Mouse (Mus musculus): Measurements from ENCODE around the gene Rab4a.

Gene Rab4a

GRCm38 (mm10) chr8:123847546-123847945 lies 41.8 kb downstream of the Rab4a start:
- in situ Hi-C loops (cut with MboI, MseI): no loop called here

- in situ Hi-C loops (cut with MboI, MseI): no loop called here
Observed at GRCm38 (mm10) chr8:123849352-123849751, 43.6 kb downstream of the Rab4a start.

- in situ Hi-C loops (cut with MboI, MseI): no loop called here
Observed at GRCm38 (mm10) chr8:123851590-123851989, 45.8 kb downstream of the Rab4a start.

- in situ Hi-C loops (cut with MboI, MseI): no loop called here
Observed at GRCm38 (mm10) chr8:123854252-123854651, 48.5 kb downstream of the Rab4a start.

GRCm38 (mm10) chr8:123854733-123855475 lies 49.1 kb downstream of the Rab4a start:
- in situ Hi-C loops (cut with MboI, MseI): no loop called here

GRCm38 (mm10) chr8:123857361-123857760 lies 51.6 kb downstream of the Rab4a start:
- in situ Hi-C loops (cut with MboI, MseI): no loop called here

- in situ Hi-C loops (cut with MboI, MseI): no loop called here
Observed at GRCm38 (mm10) chr8:123858574-123858940, 52.8 kb downstream of the Rab4a start.

- in situ Hi-C loops (cut with MboI, MseI): no loop called here
Observed at GRCm38 (mm10) chr8:123858941-123859647, 53.3 kb downstream of the Rab4a start.

- in situ Hi-C loops (cut with MboI, MseI): no loop called here
Observed at GRCm38 (mm10) chr8:123859648-123860259, 54.0 kb downstream of the Rab4a start, which contains the start of gene Ccsap. TSS of gene Ccsap (minus strand) at chr8:123860209.

GRCm38 (mm10) chr8:123860386-123860785 lies 54.6 kb downstream of the Rab4a start:
- in situ Hi-C loops (cut with MboI, MseI): no loop called here

GRCm38 (mm10) chr8:123865786-123866185 lies 60.0 kb downstream of the Rab4a start:
- in situ Hi-C loops (cut with MboI, MseI): no loop called here

GRCm38 (mm10) chr8:123866971-123867370 lies 61.2 kb downstream of the Rab4a start:
- in situ Hi-C loops (cut with MboI, MseI): no loop called here

GRCm38 (mm10) chr8:123872048-123872447 lies 66.3 kb downstream of the Rab4a start:
- in situ Hi-C loops (cut with MboI, MseI): loop anchor here (5.0 kb wide), 1 partner anchor 100 kb away; no protein-coding TSS in a partner anchor

- in situ Hi-C loops (cut with MboI, MseI): loop anchor here (5.0 kb wide), 1 partner anchor 101 kb away; no protein-coding TSS in a partner anchor
Observed at GRCm38 (mm10) chr8:123873364-123873763, 67.6 kb downstream of the Rab4a start.

- in situ Hi-C loops (cut with MboI, MseI): loop anchor here (5.0 kb wide), 1 partner anchor 102 kb away; no protein-coding TSS in a partner anchor
Observed at GRCm38 (mm10) chr8:123874324-123874723, 68.5 kb downstream of the Rab4a start.

- in situ Hi-C loops (cut with MboI, MseI): loop anchor here (25.0 kb wide), 1 partner anchor 2009 kb away; the partner anchor contains the start of gene Pcnx2
Observed at GRCm38 (mm10) chr8:123877865-123878264, 72.1 kb downstream of the Rab4a start.

- in situ Hi-C loops (cut with MboI, MseI): loop anchor here (25.0 kb wide), 1 partner anchor 2007 kb away; the partner anchor contains the start of gene Pcnx2
Observed at GRCm38 (mm10) chr8:123880271-123880670, 74.5 kb downstream of the Rab4a start.

- in situ Hi-C loops (cut with MboI, MseI): loop anchor here (25.0 kb wide), 1 partner anchor 2006 kb away; the partner anchor contains the start of gene Pcnx2
Observed at GRCm38 (mm10) chr8:123880821-123881350, 75.1 kb downstream of the Rab4a start.

- in situ Hi-C loops (cut with MboI, MseI): loop anchor here (25.0 kb wide), 1 partner anchor 2005 kb away; the partner anchor contains the start of gene Pcnx2
Observed at GRCm38 (mm10) chr8:123882412-123882811, 76.6 kb downstream of the Rab4a start.

- in situ Hi-C loops (cut with MboI, MseI): loop anchor here (25.0 kb wide), 1 partner anchor 2004 kb away; the partner anchor contains the start of gene Pcnx2
Observed at GRCm38 (mm10) chr8:123883094-123883493, 77.3 kb downstream of the Rab4a start.

All from T-helper 1 cell (primary cell).